Mouse (Mus musculus) bone marrow, adult 2 months (tissue): ENCODE data around the gene Wdr83os. TPM values are rescaled to one million over a fixed set of nuclear protein-coding genes. Genes with fewer than 3 reads are reported as not detected.
"Not testable (repeated sequence)": the region's sequence is repeated elsewhere in the genome, so short reads cannot be mapped to it uniquely, and the experiment has no call there.

ENCODE experiments used
- H3K27ac ChIP-seq: fragments of 200-500 bp; 2 replicates; pipeline ENCODE4 v1.5.1; 2012; ENCODE audit warnings: low read depth, mild to moderate bottlenecking, control low read depth, inconsistent platforms, low read length; ENCODE audit not compliant: control insufficient read depth, poor library complexity, insufficient read depth
- H3K4me1 ChIP-seq: fragments of 200-500 bp; 2 replicates; pipeline ENCODE4 v1.6.1; 2011; ENCODE audit warnings: low read length; ENCODE audit not compliant: control insufficient read depth, insufficient read depth
- H3K4me3 ChIP-seq: fragments of 200-500 bp; replicated peaks from 2 replicates; pipeline ENCODE3; 2011; ENCODE audit warnings: mild to moderate bottlenecking, low read depth, low read length, control low read depth; ENCODE audit not compliant: control insufficient read depth
- CTCF ChIP-seq: fragments of 200-500 bp; IDR thresholded peaks from 2 replicates; pipeline ENCODE4 v1.5.1; 2011; ENCODE audit warnings: low read length, control low read depth; ENCODE audit not compliant: control insufficient read depth, insufficient read depth
- POLR2A ChIP-seq: fragments of 200-500 bp; IDR thresholded peaks from 2 replicates; pipeline ENCODE4 v1.6.1; 2011; ENCODE audit warnings: low read depth, mild to moderate bottlenecking, control low read depth, low read length, borderline replicate concordance; ENCODE audit not compliant: control insufficient read depth
- WGBS: fragments of 180-500 bp; shearing (Covaris S2); methylation state at CpG from one replicate; pipeline ENCODE4 v1.1.7; 2018; 5-methylcytosine and 5-hydroxymethylcytosine counted together
- polyA plus RNA-seq: library from polyadenylated mRNA; stranded (reverse); fragments of >200 nt; gene quantifications from 2 replicates; pipeline ENCODE4 v1.2.4, GENCODE M21; 2011; ENCODE audit warnings: low replicate concordance; ENCODE audit not compliant: missing spikeins, insufficient read depth, insufficient read length

Wdr83os gene
- polyA plus RNA-seq, 1 experiment, result 26.9 TPM

DNA sequence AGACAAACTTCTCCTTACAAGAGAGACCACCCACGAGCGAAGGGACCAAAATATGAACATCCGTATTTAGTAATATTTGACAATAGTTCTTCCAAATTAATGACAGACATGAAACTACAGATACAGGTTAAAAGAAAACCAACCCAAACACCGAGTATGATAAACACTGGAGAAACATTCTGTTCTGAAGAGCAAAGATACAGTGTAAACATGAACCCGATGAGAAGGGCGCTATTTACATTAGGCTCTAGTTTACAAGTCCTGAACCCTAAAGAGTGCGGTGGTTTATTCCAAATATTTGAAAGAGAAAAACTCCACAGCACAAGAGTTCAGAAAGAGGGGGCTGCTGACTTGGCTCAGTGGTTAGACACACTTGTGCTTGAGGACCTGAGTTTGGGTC, 36.4 kb downstream of the Wdr83os start:
- TF ChIP-seq POLR2A (no peak), CTCF (no peak)

DNA sequence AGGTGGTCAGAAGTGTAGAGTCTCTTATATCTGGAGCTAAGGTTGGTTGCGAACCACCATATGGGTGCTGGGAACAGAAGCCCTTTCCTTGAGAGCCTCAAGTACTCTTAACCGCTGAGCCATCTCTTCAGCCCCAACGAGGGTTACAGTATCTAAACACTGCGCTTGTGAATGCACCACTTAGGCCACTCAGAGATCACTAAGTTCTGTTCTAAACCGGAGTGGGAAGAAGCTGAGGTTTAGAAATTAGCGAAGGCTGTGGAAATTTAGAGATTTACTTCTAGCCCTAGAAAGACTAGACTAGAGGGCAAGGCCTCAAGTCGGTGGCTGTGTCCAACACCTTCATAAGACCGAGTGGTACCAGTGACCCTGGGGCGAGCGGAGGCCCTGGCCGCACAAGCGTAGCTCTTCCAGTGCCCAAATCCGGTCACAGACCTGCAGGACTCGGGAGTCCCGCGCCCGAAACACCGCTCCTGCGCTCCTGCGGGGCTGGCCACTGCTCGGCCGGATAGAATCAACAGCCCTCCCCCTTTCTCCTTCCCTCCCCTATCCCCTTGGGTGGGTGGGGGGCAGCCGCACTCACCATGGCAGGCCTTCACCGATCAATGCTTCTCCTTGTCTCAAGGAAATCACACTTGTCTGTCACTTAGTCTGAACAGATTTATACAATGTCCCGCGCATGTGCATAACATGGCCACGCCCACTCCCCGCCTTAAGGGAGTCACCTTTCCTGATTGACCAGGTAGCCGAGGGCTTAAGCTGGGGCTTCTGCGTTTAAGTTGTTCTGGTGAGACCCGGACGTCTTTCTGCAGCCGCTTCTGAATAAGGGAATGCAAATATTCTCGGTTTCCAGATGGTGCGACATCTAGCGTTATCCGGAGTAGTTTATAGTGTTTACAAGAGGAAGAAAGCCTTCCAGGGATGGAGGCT, 38.8 kb downstream of the Wdr83os start:
- no peak for TF ChIP-seq CTCF
- Histone ChIP-seq H3K4me3 (peak overlapping the region; percentile 54), H3K27ac (no peak overlapping the region; the same call in 1 of the 2 replicates), H3K4me1 (no peaks in the 10 kb centered on the region; the same call in 1 of the 2 replicates)
- 17% methylated on average over 37 of the region's 37 CpGs for WGBS

More for the DNA sequence above, 36.4 kb downstream of the Wdr83os start:
- Histone ChIP-seq H3K4me3 (no peak overlapping the region), H3K27ac (no peak overlapping the region), H3K4me1 (no peaks in the 10 kb centered on the region; the same call in 1 of the 2 replicates)
- 80% methylated on average over 7 of the region's 7 CpGs for WGBS

DNA sequence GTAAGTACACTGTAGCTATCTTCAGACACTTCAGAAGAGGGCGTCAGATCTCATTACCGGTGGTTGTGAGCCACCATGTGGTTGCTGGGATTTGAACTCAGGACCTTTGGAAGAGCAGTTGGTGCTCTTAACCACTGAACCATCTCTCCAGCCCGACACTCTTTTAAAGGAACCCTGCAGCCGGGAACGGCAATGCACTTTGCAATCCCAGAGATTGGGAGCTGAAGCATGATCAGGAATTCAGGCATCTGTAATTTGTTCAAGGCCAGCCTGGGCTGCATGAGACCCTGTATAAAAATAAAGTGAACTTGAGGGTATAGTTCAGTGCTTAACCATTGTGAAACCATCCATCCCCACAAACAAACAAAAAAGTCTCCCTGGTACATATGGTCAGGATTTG, 39.7 kb downstream of the Wdr83os start:
- not testable (repeated sequence) for H3K27ac ChIP-seq, H3K4me1 ChIP-seq, H3K4me3 ChIP-seq
- WGBS, result 86% methylated on average over 5 of the region's 5 CpGs

GRCm38 (mm10) chr8:85122995-85123394, 42.5 kb downstream of the Wdr83os start, which contains the start of gene Zfp791:
TSS of gene Zfp791 (minus strand) at chr8:85123095.
- H3K27ac ChIP-seq, result no peak within 1 kb of the TSS
- no peaks in the 10 kb centered on the region; the same call in 1 of the 2 replicates for H3K4me1 ChIP-seq
- H3K4me3 ChIP-seq, result no peak within 1 kb of the TSS
- TF ChIP-seq POLR2A, result no peak
- TF ChIP-seq CTCF, result no peak
- WGBS, result 71% methylated on average over 3 of the region's 3 CpGs

DNA sequence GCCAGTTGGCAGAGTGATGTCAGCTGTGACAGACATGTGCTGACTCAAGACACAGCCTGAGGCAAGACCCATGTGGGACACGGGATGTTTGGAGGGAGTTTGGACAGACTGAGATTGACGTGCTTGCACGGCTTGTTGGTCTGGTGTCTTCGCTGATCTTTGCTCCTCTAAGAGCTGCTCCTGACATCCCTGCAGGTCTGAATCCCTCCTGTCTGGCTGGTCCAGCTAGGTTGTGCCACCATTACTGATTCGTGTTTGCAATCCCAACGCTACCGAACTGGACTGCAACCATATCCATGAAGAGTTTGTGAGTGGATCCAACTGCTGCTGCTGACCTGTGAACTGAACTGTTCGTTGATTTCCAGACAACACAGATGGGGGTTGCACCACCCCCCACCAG, 43.2 kb downstream of the Wdr83os start:
- H3K4me3 ChIP-seq, result no peak overlapping the region
- WGBS, result 85% methylated on average over 8 of the region's 8 CpGs
- H3K27ac ChIP-seq, result no peak overlapping the region
- TF ChIP-seq CTCF, result no peak
- TF ChIP-seq POLR2A, result no peak
- H3K4me1 ChIP-seq, result no peaks in the 10 kb centered on the region; the same call in 1 of the 2 replicates

Other genes starting within 250 kb of the Wdr83os start
- 9.2 and 20.5 TPM in 2 replicates for gene Gadd45gip1, start 249.2 kb upstream of the Wdr83os start, polyA plus RNA-seq
- gene Rad23a, start 240.1 kb upstream of the Wdr83os start, polyA plus RNA-seq, result 169 and 222 TPM in 2 replicates
- 342 and 475 TPM in 2 replicates for gene Calr, start 233.8 kb upstream of the Wdr83os start, polyA plus RNA-seq
- 36.6 and 59.1 TPM in 2 replicates for gene Farsa, start 223.8 kb upstream of the Wdr83os start, polyA plus RNA-seq
- gene Syce2, start 208.6 kb upstream of the Wdr83os start, polyA plus RNA-seq, result 32.6 and 36.7 TPM in 2 replicates
- 19.1 and 33.0 TPM in 2 replicates for gene Gcdh, start 186.8 kb upstream of the Wdr83os start, polyA plus RNA-seq
- 142 and 168 TPM in 2 replicates for gene Klf1, start 178.8 kb upstream of the Wdr83os start, polyA plus RNA-seq
- 35.0 and 54.0 TPM in 2 replicates for gene Dnase2a, start 172.2 kb upstream of the Wdr83os start, polyA plus RNA-seq
- not detected in 2 replicates for gene Mast1, start 143.4 kb upstream of the Wdr83os start, polyA plus RNA-seq
- gene Rtbdn, start 133.7 kb upstream of the Wdr83os start, polyA plus RNA-seq, result not detected in 2 replicates
- not detected in 2 replicates for gene Gm49661, start 111.3 kb upstream of the Wdr83os start, polyA plus RNA-seq
- 1,113 and 1,804 TPM in 2 replicates for gene Prdx2, start 111.2 kb upstream of the Wdr83os start, polyA plus RNA-seq
- gene Rnaseh2a, start 111.0 kb upstream of the Wdr83os start, polyA plus RNA-seq, result 40.8 and 54.9 TPM in 2 replicates
- gene Junb, start 102.0 kb upstream of the Wdr83os start, polyA plus RNA-seq, result 11.1 and 18.4 TPM in 2 replicates
- gene Hook2, start 90.1 kb upstream of the Wdr83os start, polyA plus RNA-seq, result 3.5 and 7.3 TPM in 2 replicates
- not detected in 2 replicates for gene Best2, start 66.2 kb upstream of the Wdr83os start, polyA plus RNA-seq
- 20.7 and 46.6 TPM in 2 replicates for gene Asna1, start 55.5 kb upstream of the Wdr83os start, polyA plus RNA-seq
- 240 and 300 TPM in 2 replicates for gene Trir, start 53.9 kb upstream of the Wdr83os start, polyA plus RNA-seq
- gene Tnpo2, start 43.8 kb upstream of the Wdr83os start, polyA plus RNA-seq, result 35.5 and 49.9 TPM in 2 replicates
- gene Fbxw9, start 20.7 kb upstream of the Wdr83os start, polyA plus RNA-seq, result 4.1 and 14.3 TPM in 2 replicates
- gene Gm5741, start 12.8 kb upstream of the Wdr83os start, polyA plus RNA-seq, result 4.3 TPM in 1 of 2 replicates, not detected in the other
- gene Dhps, start 9.0 kb upstream of the Wdr83os start, polyA plus RNA-seq, result 31.0 and 39.6 TPM in 2 replicates
- 57.4 and 100 TPM in 2 replicates for gene Wdr83, start 566 bp downstream of the Wdr83os start, polyA plus RNA-seq
- gene Man2b1, start 2.5 kb downstream of the Wdr83os start, polyA plus RNA-seq, result 19.2 and 64.3 TPM in 2 replicates
- gene Zfp791, start 42.4 kb downstream of the Wdr83os start, polyA plus RNA-seq, result not detected in 2 replicates
- gene Cks1brt, start 71.2 kb downstream of the Wdr83os start, polyA plus RNA-seq, result not detected in 2 replicates
- gene Olfr371, start 145.2 kb downstream of the Wdr83os start, polyA plus RNA-seq, result not detected in 2 replicates
- gene Orc6, start 218.9 kb downstream of the Wdr83os start, polyA plus RNA-seq, result 58.9 and 65.2 TPM in 2 replicates
- 22.3 and 37.8 TPM in 2 replicates for gene Vps35, start 219.1 kb downstream of the Wdr83os start, polyA plus RNA-seq